Mouse (Mus musculus) gastrocnemius, adult 18-20 months (tissue): ENCODE measurements around the gene Abcd3. TPM values are rescaled to one million over a fixed set of nuclear protein-coding genes. Genes with fewer than 3 reads are reported as not detected.
A peak's percentile ranks its signal among the peaks of the same experiment; 100 is the strongest.

ENCODE experiments used
- DNase-seq: peaks from one replicate; pipeline ENCODE4 v3.0.0; 2021; ENCODE audit warnings: low spot score
- total RNA-seq, 2 experiments: library from RNA; stranded (reverse); gene quantifications; 2 replicates each; pipeline ENCODE4 v1.2.3; 2021

Abcd3 gene
- total RNA-seq, 2 experiments from 2014 or later = 36.0 to 41.7 TPM

GRCm38 (mm10) chr3:121739489-121740213 is 75.5 kb downstream of the Abcd3 start:
- no peak for DNase-seq

GRCm38 (mm10) chr3:121738742-121739342 is 76.3 kb downstream of the Abcd3 start:
- no peak for DNase-seq

GRCm38 (mm10) chr3:121737901-121738300 is 77.2 kb downstream of the Abcd3 start:
- no peak for DNase-seq

GRCm38 (mm10) chr3:121737453-121737852 is 77.6 kb downstream of the Abcd3 start:
- no peak for DNase-seq

- peak; percentile 81 for DNase-seq
Observed at GRCm38 (mm10) chr3:121736025-121736744, 78.9 kb downstream of the Abcd3 start.

- no peak for DNase-seq
Observed at GRCm38 (mm10) chr3:121735542-121735941, 79.6 kb downstream of the Abcd3 start.

GRCm38 (mm10) chr3:121729678-121730077 is 85.4 kb downstream of the Abcd3 start:
- DNase-seq = no peak

- no peak for DNase-seq
Observed at GRCm38 (mm10) chr3:121725651-121726050, 89.5 kb downstream of the Abcd3 start.

- no peak for DNase-seq
Observed at GRCm38 (mm10) chr3:121724553-121724952, 90.5 kb downstream of the Abcd3 start.

- DNase-seq = no peak
Observed at GRCm38 (mm10) chr3:121723968-121724524, 91.1 kb downstream of the Abcd3 start.

- DNase-seq = peak; percentile 66
Observed at GRCm38 (mm10) chr3:121722971-121723844, 91.9 kb downstream of the Abcd3 start, which contains the start of gene F3. TSS of gene F3 (plus strand) at chr3:121723537.

- no peak for DNase-seq
Observed at GRCm38 (mm10) chr3:121721691-121722070, 93.4 kb downstream of the Abcd3 start.

- no peak for DNase-seq
Observed at GRCm38 (mm10) chr3:121720801-121721690, 94.1 kb downstream of the Abcd3 start.

GRCm38 (mm10) chr3:121719701-121720100 is 95.4 kb downstream of the Abcd3 start:
- no peak for DNase-seq

- DNase-seq = no peak
Observed at GRCm38 (mm10) chr3:121718679-121719078, 96.4 kb downstream of the Abcd3 start.

- no peak for DNase-seq
Observed at GRCm38 (mm10) chr3:121716480-121716879, 98.6 kb downstream of the Abcd3 start.

GRCm38 (mm10) chr3:121715741-121716459 is 99.2 kb downstream of the Abcd3 start:
- no peak for DNase-seq

GRCm38 (mm10) chr3:121715336-121715735 is 99.8 kb downstream of the Abcd3 start:
- DNase-seq = no peak

- no peak for DNase-seq
Observed at GRCm38 (mm10) chr3:121714461-121714860, 100.6 kb downstream of the Abcd3 start.
